Mouse (Mus musculus): ENCODE results near the gene Lsp1. TPM values are rescaled to one million over a fixed set of nuclear protein-coding genes. Genes with fewer than 3 reads are reported as not detected.

The Lsp1 gene
- polyA plus RNA-seq, 1 experiment from 2014 or later = 83.5 TPM

DNA sequence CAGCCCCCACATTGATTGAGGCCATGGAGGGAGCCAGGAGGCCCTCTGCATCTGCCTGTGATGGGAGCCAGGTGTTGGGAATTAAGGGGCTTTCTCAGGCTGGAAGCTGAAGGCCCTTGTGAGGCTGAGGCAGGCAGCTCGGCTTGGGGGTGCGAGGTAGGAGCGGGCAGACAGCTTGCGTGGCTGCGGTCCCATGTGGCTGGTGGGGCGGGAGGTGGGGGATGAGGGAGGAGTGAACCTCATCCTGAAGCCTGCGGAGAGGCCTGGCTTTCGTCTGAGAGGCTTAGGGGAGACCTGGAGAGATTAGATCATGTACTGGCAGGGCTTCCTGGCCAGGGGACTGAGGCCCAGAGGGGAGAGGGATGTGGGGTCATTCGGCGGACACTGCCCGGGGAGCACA, 22.5 kb downstream of the Lsp1 start:
- H3K4me3 ChIP-seq (ENCODE audit: low read length) = no peak overlapping the region
- peak; percentile 38 for ATAC-seq (replicated peaks; ENCODE audit: extremely low read depth, insufficient read depth, low FRiP score)
- peak overlapping the region; percentile 86 for H3K27ac ChIP-seq (ENCODE audit: low read length)
- H3K27me3 ChIP-seq (ENCODE audit: control insufficient read depth, insufficient read depth, low read length) = no peaks in the 10 kb centered on the region
- no peaks in the 10 kb centered on the region for H3K36me3 ChIP-seq (ENCODE audit: control insufficient read depth, insufficient read depth)
- peaks cover 65% of the 10 kb centered on the region for H3K4me1 ChIP-seq (ENCODE audit: control insufficient read depth, insufficient read depth, low read length)
- WGBS = 15% methylated on average over 11 of the region's 11 CpGs
- no peaks in the 10 kb centered on the region for H3K9me3 ChIP-seq (replicated peaks; ENCODE audit: control insufficient read depth, low read length)
- peak overlapping the region; percentile 82 for H3K9ac ChIP-seq (ENCODE audit: low read length)
- no peak overlapping the region for H3K4me2 ChIP-seq (ENCODE audit: low read depth, low read length)

DNA sequence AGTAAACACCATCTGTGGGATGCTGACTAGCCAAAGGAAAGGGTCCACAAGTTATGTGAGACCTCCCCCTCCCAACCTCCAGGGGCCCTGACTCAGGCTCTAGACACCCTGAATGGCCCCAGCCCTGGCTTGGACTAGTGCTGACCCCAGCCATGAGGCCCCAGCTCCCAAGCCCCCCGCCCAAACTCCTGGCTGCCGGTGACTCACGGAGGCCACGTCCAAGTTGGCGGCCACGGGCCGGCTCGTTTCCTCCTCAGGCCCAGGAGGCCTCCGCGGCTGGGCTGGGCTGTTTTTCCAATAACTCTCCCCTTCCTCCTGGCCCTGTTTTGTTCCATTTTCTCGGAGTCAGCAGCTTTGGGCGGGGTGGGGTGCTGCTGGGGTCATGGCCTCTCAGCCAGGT, 24.2 kb downstream of the Lsp1 start:
- peaks cover 61% of the 10 kb centered on the region for H3K4me1 ChIP-seq (ENCODE audit: control insufficient read depth, insufficient read depth, low read length)
- ATAC-seq (replicated peaks; ENCODE audit: extremely low read depth, insufficient read depth, low FRiP score) = no peak
- H3K9me3 ChIP-seq (replicated peaks; ENCODE audit: control insufficient read depth, low read length) = no peaks in the 10 kb centered on the region
- no peaks in the 10 kb centered on the region for H3K36me3 ChIP-seq (ENCODE audit: control insufficient read depth, insufficient read depth)
- H3K4me3 ChIP-seq (ENCODE audit: low read length) = no peak overlapping the region
- H3K27me3 ChIP-seq (ENCODE audit: control insufficient read depth, insufficient read depth, low read length) = no peaks in the 10 kb centered on the region
- 76% methylated on average over 12 of the region's 12 CpGs for WGBS
- peak overlapping the region; percentile 86 for H3K27ac ChIP-seq (ENCODE audit: low read length)
- no peak overlapping the region for H3K4me2 ChIP-seq (ENCODE audit: low read depth, low read length)
- H3K9ac ChIP-seq (ENCODE audit: low read length) = no peak overlapping the region

DNA sequence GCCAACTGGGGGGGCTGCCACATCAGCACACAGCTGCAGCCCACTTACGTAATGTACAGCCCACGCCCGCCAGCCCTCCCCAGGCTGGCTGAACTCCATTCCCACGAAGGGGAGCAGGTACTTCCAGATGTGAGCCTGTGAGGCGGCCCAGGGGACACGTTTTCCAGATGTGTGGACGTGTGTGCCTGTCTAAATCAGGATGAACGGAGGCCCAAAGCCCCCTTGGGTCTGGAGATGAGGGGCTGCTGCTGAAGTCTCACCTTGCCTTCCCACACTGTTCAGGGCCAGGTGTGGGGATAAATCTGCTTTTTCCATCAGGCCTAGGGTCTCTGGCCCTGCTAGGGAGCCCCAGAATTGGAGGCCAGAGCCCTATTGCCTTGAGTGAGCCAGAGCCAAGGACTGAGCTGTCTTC, 26.1 kb downstream of the Lsp1 start:
- H3K4me3 ChIP-seq (ENCODE audit: low read length) = no peak overlapping the region
- H3K4me2 ChIP-seq (ENCODE audit: low read depth, low read length) = no peak overlapping the region
- ATAC-seq (replicated peaks; ENCODE audit: extremely low read depth, insufficient read depth, low FRiP score) = no peak
- H3K27ac ChIP-seq (ENCODE audit: low read length) = peak overlapping the region; percentile 76
- peaks cover 42% of the 10 kb centered on the region for H3K4me1 ChIP-seq (ENCODE audit: control insufficient read depth, insufficient read depth, low read length)
- peaks cover 3% of the 10 kb centered on the region; the same call in 1 of the 2 replicates for H3K36me3 ChIP-seq (ENCODE audit: control insufficient read depth, insufficient read depth)
- H3K9me3 ChIP-seq (replicated peaks; ENCODE audit: control insufficient read depth, low read length) = no peaks in the 10 kb centered on the region
- no peaks in the 10 kb centered on the region for H3K27me3 ChIP-seq (ENCODE audit: control insufficient read depth, insufficient read depth, low read length)
- 75% methylated on average over 8 of the region's 8 CpGs for WGBS
- H3K9ac ChIP-seq (ENCODE audit: low read length) = peak overlapping the region; percentile 59

DNA sequence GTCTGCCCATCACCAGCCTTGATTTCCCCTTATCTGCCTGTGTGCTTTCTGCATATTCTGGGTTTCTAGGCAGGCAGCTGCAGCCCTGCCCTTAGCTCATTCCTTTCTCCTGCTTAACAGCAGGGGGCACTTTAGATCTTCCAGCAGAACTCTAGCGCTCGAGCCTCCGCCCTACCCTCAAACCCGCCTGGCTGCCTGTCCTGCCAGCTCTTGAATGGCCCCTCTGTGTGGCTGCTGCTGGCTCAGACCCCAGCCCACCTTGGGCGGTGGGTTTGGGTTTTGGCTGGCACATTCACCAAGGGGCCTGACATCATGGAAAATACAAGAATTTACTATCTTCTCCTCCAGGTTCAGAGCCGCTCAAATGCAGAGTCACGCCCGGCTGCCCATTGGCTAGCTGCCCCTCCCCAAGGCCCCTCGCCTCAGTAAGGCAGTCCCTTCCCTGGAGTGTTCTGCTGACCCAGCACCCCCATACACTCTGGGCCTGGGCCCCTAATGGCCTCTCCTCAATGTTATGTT, 26.8 kb downstream of the Lsp1 start:
- H3K9ac ChIP-seq (ENCODE audit: low read length) = peak overlapping the region; percentile 59
- ATAC-seq (replicated peaks; ENCODE audit: extremely low read depth, insufficient read depth, low FRiP score) = peak; percentile 29; the same call in 1 of the 2 replicates
- peaks cover 3% of the 10 kb centered on the region; the same call in 1 of the 2 replicates for H3K36me3 ChIP-seq (ENCODE audit: control insufficient read depth, insufficient read depth)
- H3K4me3 ChIP-seq (ENCODE audit: low read length) = no peak overlapping the region
- H3K4me2 ChIP-seq (ENCODE audit: low read depth, low read length) = no peak overlapping the region
- no peaks in the 10 kb centered on the region for H3K9me3 ChIP-seq (replicated peaks; ENCODE audit: control insufficient read depth, low read length)
- no peaks in the 10 kb centered on the region for H3K27me3 ChIP-seq (ENCODE audit: control insufficient read depth, insufficient read depth, low read length)
- peaks cover 36% of the 10 kb centered on the region for H3K4me1 ChIP-seq (ENCODE audit: control insufficient read depth, insufficient read depth, low read length)
- WGBS = 26% methylated on average over 9 of the region's 9 CpGs
- peak overlapping the region; percentile 76 for H3K27ac ChIP-seq (ENCODE audit: low read length)

DNA sequence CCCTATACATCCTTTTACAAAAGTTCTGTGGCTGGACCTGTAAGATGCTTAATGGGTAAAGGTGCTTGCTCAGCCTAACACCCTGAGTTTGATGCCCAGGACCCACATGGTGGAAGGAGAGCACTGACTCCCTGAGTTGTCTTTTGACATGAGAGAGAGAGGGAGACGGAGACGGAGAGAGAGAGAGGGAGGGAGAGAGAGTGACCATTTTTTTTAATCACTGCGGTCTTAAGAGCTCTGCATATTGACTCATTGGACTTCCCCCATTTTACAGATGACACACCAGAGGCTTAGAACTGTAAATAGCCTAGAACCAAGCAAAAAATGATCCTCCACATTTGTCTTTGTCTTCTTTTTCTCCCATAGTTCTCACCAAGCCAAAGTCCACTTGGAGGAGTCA, 27.4 kb downstream of the Lsp1 start:
- H3K4me1 ChIP-seq (ENCODE audit: control insufficient read depth, insufficient read depth, low read length) = peaks cover 29% of the 10 kb centered on the region
- no peaks in the 10 kb centered on the region for H3K9me3 ChIP-seq (replicated peaks; ENCODE audit: control insufficient read depth, low read length)
- H3K27me3 ChIP-seq (ENCODE audit: control insufficient read depth, insufficient read depth, low read length) = no peaks in the 10 kb centered on the region
- peak overlapping the region; percentile 76 for H3K27ac ChIP-seq (ENCODE audit: low read length)
- peaks cover 3% of the 10 kb centered on the region; the same call in 1 of the 2 replicates for H3K36me3 ChIP-seq (ENCODE audit: control insufficient read depth, insufficient read depth)
- no peak for ATAC-seq (replicated peaks; ENCODE audit: extremely low read depth, insufficient read depth, low FRiP score)
- H3K9ac ChIP-seq (ENCODE audit: low read length) = no peak overlapping the region; the same call in 1 of the 2 replicates
- no peak overlapping the region for H3K4me2 ChIP-seq (ENCODE audit: low read depth, low read length)
- 78% methylated on average over 3 of the region's 3 CpGs for WGBS
- H3K4me3 ChIP-seq (ENCODE audit: low read length) = no peak overlapping the region

DNA sequence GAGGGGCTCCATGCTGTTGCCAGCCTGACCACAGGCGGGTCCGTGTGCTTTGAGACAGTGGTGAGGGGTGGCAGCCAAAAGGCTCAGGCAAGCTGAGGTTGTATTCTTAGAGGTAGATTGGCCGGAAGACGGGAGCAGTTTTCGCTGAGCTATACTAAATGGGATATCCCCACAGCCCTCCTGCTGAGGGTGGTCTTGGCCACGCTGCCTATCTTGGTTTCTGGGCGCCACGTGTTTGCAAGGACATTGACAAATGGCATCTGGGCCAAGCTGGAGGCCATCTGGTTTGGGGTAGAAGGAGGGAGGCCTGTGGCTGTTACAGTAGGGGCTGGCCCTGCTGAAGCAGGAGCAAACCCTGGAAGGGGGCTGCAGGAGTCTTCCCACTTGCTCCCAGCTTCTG, 32.9 kb downstream of the Lsp1 start:
- ATAC-seq (replicated peaks; ENCODE audit: extremely low read depth, insufficient read depth, low FRiP score) = no peak
- Histone ChIP-seq H3K36me3 (ENCODE audit: control insufficient read depth, insufficient read depth) (peaks cover 5% of the 10 kb centered on the region; the same call in 1 of the 2 replicates), H3K9ac (ENCODE audit: low read length) (no peak overlapping the region), H3K4me2 (ENCODE audit: low read depth, low read length) (no peak overlapping the region), H3K9me3 (replicated peaks; ENCODE audit: control insufficient read depth, low read length) (no peaks in the 10 kb centered on the region), H3K4me3 (ENCODE audit: low read length) (no peak overlapping the region), H3K27ac (ENCODE audit: low read length) (no peak overlapping the region), H3K27me3 (ENCODE audit: control insufficient read depth, insufficient read depth, low read length) (no peaks in the 10 kb centered on the region), H3K4me1 (ENCODE audit: control insufficient read depth, insufficient read depth, low read length) (peaks cover 8% of the 10 kb centered on the region)
- 75% methylated on average over 8 of the region's 8 CpGs for WGBS

DNA sequence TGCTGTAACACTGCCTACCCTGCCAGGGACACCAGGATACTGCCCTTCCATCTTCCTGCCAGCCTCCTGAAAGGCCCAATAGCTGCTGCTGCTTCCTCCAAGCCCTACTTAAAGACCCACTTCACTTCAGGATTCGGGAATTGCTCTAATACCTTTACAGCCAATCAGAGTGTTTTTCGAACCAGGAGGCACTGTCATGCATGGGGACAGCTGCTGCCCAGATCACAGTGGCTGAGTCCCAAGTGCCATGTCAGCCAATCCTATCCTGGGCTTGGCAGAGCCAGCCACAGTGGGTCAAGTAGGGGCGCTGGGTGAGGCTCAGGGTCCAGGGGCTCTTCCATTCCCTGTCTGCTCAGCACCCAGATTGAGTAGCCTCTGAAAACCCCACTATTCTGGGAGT, 35.5 kb downstream of the Lsp1 start:
- Histone ChIP-seq H3K36me3 (ENCODE audit: control insufficient read depth, insufficient read depth) (0 out of 2 replicates have a peak, but pooled peaks cover 3% of the 10 kb centered on the region), H3K9me3 (replicated peaks; ENCODE audit: control insufficient read depth, low read length) (no peaks in the 10 kb centered on the region), H3K9ac (ENCODE audit: low read length) (no peak overlapping the region), H3K4me2 (ENCODE audit: low read depth, low read length) (no peak overlapping the region), H3K4me1 (ENCODE audit: control insufficient read depth, insufficient read depth, low read length) (peaks cover 17% of the 10 kb centered on the region), H3K4me3 (ENCODE audit: low read length) (no peak overlapping the region), H3K27me3 (ENCODE audit: control insufficient read depth, insufficient read depth, low read length) (no peaks in the 10 kb centered on the region), H3K27ac (ENCODE audit: low read length) (no peak overlapping the region)
- WGBS = 79% methylated on average over 3 of the region's 3 CpGs
- ATAC-seq (replicated peaks; ENCODE audit: extremely low read depth, insufficient read depth, low FRiP score) = no peak

DNA sequence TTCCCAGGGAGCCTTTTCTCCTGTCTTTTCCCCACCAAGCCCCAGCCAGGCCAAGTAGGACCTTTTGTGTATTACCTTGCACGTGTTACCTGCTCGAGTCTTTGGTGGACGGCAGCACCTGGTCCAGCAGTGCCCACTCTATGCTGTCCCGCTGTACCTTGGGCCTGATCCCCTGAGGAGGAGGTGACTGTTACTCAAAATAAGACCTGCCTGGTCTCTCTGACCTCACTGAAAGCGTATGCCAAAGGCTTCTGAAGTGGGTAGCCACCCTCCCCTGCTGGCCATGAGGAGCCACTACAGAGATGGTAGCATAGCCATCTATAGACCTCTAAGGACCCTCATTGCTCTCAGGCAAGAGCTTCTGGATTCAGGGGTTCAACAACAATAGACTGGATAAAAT, 36.2 kb downstream of the Lsp1 start:
- ATAC-seq (replicated peaks; ENCODE audit: extremely low read depth, insufficient read depth, low FRiP score) = 0 out of 2 replicates have a peak, but pooled peaks have one; percentile 12
- 87% methylated on average over 5 of the region's 5 CpGs for WGBS
- no peaks in the 10 kb centered on the region for H3K27me3 ChIP-seq (ENCODE audit: control insufficient read depth, insufficient read depth, low read length)

DNA sequence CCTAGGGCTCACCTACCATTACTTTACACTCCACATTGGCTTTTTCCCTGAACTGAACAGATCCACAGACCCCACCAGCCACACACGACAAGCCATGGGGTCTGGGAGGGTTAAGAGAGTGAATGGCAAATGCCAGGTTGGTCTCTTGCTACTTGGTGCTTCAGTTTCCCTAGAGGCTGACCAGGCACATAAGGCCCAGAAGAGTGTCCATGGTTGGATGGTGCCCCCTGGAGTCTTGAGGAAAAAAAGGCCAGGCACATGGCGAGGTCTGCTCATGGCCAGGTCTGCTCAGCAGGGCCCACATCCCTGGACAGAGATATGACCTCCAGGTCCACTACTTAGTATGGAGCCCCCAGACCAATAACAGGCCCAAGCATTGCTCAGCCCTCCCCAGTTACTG, 37.2 kb downstream of the Lsp1 start:
- Histone ChIP-seq H3K27me3 (ENCODE audit: control insufficient read depth, insufficient read depth, low read length) (no peaks in the 10 kb centered on the region), H3K4me2 (ENCODE audit: low read depth, low read length) (no peak overlapping the region), H3K4me1 (ENCODE audit: control insufficient read depth, insufficient read depth, low read length) (peaks cover 17% of the 10 kb centered on the region), H3K27ac (ENCODE audit: low read length) (no peak overlapping the region), H3K4me3 (ENCODE audit: low read length) (no peak overlapping the region), H3K9ac (ENCODE audit: low read length) (no peak overlapping the region), H3K36me3 (ENCODE audit: control insufficient read depth, insufficient read depth) (0 out of 2 replicates have a peak, but pooled peaks cover 3% of the 10 kb centered on the region), H3K9me3 (replicated peaks; ENCODE audit: control insufficient read depth, low read length) (no peaks in the 10 kb centered on the region)
- no peak for ATAC-seq (replicated peaks; ENCODE audit: extremely low read depth, insufficient read depth, low FRiP score)
- 86% methylated on average over 2 of the region's 2 CpGs for WGBS

More for the DNA sequence above, 36.2 kb downstream of the Lsp1 start:
- Histone ChIP-seq H3K27ac (ENCODE audit: low read length) (no peak overlapping the region), H3K9me3 (replicated peaks; ENCODE audit: control insufficient read depth, low read length) (no peaks in the 10 kb centered on the region), H3K36me3 (ENCODE audit: control insufficient read depth, insufficient read depth) (0 out of 2 replicates have a peak, but pooled peaks cover 3% of the 10 kb centered on the region), H3K9ac (ENCODE audit: low read length) (no peak overlapping the region), H3K4me3 (ENCODE audit: low read length) (no peak overlapping the region), H3K4me2 (ENCODE audit: low read depth, low read length) (no peak overlapping the region), H3K4me1 (ENCODE audit: control insufficient read depth, insufficient read depth, low read length) (peaks cover 17% of the 10 kb centered on the region)

All from heart, embryonic 16.5 days (tissue).